Mouse (Mus musculus) skeletal muscle tissue, postnatal 0 days (tissue): ENCODE results near the gene Rragd. TPM values are rescaled to one million over a fixed set of nuclear protein-coding genes. Genes with fewer than 3 reads are reported as not detected.

Experiments used
- polyA plus RNA-seq: library from polyadenylated mRNA; unstranded; fragments of >200 nt; fragmentation: Nextera tagmentation; extraction: Ambion mirVana; gene quantifications from 2 replicates; pipeline ENCODE4 v1.2.1, GENCODE M21; 2015

Rragd gene
- 57.9 and 62.5 TPM in 2 replicates for polyA plus RNA-seq

GRCm38 (mm10) chr4:32982716-32983175, at the start of gene Rragd:
Gene Rragd (plus strand): TSS chr4:32983037.

GRCm38 (mm10) chr4:32950356-32951034, 32.3 kb upstream of the Rragd start, which contains the start of gene Ankrd6:
Gene Ankrd6 (minus strand): TSS chr4:32950841.

GRCm38 (mm10) chr4:33031195-33031960, 48.5 kb downstream of the Rragd start, which contains the start of gene Ube2j1:
Gene Ube2j1 (plus strand): TSS chr4:33031416.

GRCm38 (mm10) chr4:33062981-33063380, 80.1 kb downstream of the Rragd start, which contains the start of gene Gabrr2:
Gene Gabrr2 (plus strand): TSS chr4:33062999.

Other genes with a start within 250 kb of the Rragd start
- 101 TPM in 2 replicates for gene Lyrm2, start 182.8 kb upstream of the Rragd start, polyA plus RNA-seq
- 2.1 and 2.4 TPM in 2 replicates for gene Ankrd6, start 32.2 kb upstream of the Rragd start, polyA plus RNA-seq
- gene Ube2j1, start 48.4 kb downstream of the Rragd start, polyA plus RNA-seq, result 49.8 and 54.6 TPM in 2 replicates
- 4.6 and 8.0 TPM in 2 replicates for gene Gabrr2, start 80.0 kb downstream of the Rragd start, polyA plus RNA-seq
- gene Gabrr1, start 149.5 kb downstream of the Rragd start, polyA plus RNA-seq, result 1.2 and 1.7 TPM in 2 replicates
- 8.7 and 10.9 TPM in 2 replicates for gene Pm20d2, start 206.7 kb downstream of the Rragd start, polyA plus RNA-seq
- gene Srsf12, start 226.0 kb downstream of the Rragd start, polyA plus RNA-seq, result 0.54 and 0.90 TPM in 2 replicates